Mouse (Mus musculus) left cerebral cortex, postnatal 4 days (tissue): ENCODE data around the gene Ephb2. TPM values are rescaled to one million over a fixed set of nuclear protein-coding genes. Genes with fewer than 3 reads are reported as not detected.

ENCODE experiments used
- DNase-seq: peaks from one replicate; pipeline ENCODE4 v3.0.0-alpha.2; 2022
- intact Hi-C: fragments of 180-260 bp; cut with DNase I; formaldehyde crosslinking; loops from one replicate; pipeline ENCODE4 v1.15.1; 2025
- total RNA-seq, 2 experiments: library from RNA; stranded (reverse); gene quantifications; 2 replicates each; pipeline ENCODE4 v1.2.3; 2021

The Ephb2 gene
- total RNA-seq, 2 experiments from 2014 or later: 73.6 to 75.3 TPM

GRCm38 (mm10) chr4:136770718-136771117, 65.1 kb downstream of the Ephb2 start:
- intact Hi-C loops: no loop called here

GRCm38 (mm10) chr4:136768499-136768898, 67.3 kb downstream of the Ephb2 start:
- intact Hi-C loops: no loop called here
- DNase-seq: no peak

More at GRCm38 (mm10) chr4:136770718-136771117, 65.1 kb downstream of the Ephb2 start:
- DNase-seq: no peak

- intact Hi-C loops: no loop called here
- DNase-seq: no peak
Observed at GRCm38 (mm10) chr4:136765080-136765479, 70.7 kb downstream of the Ephb2 start.

GRCm38 (mm10) chr4:136763349-136763748, 72.4 kb downstream of the Ephb2 start:
- intact Hi-C loops: no loop called here
- no peak for DNase-seq

- DNase-seq: no peak
- intact Hi-C loops: no loop called here
Observed at GRCm38 (mm10) chr4:136761713-136762380, 73.9 kb downstream of the Ephb2 start.

GRCm38 (mm10) chr4:136760882-136761281, 74.9 kb downstream of the Ephb2 start:
- intact Hi-C loops: no loop called here
- DNase-seq: no peak

GRCm38 (mm10) chr4:136757096-136757495, 78.7 kb downstream of the Ephb2 start:
- DNase-seq: no peak

GRCm38 (mm10) chr4:136756486-136756885, 79.3 kb downstream of the Ephb2 start:
- intact Hi-C loops: no loop called here
- no peak for DNase-seq

More at GRCm38 (mm10) chr4:136757096-136757495, 78.7 kb downstream of the Ephb2 start:
- intact Hi-C loops: no loop called here

GRCm38 (mm10) chr4:136755364-136755811, 80.4 kb downstream of the Ephb2 start:
- DNase-seq: peak; percentile 74
- intact Hi-C loops: no loop called here

- no peak for DNase-seq
- intact Hi-C loops: no loop called here
Observed at GRCm38 (mm10) chr4:136754256-136754655, 81.5 kb downstream of the Ephb2 start.

GRCm38 (mm10) chr4:136751355-136752020, 84.3 kb downstream of the Ephb2 start:
- intact Hi-C loops: no loop called here
- DNase-seq: no peak

- intact Hi-C loops: no loop called here
- DNase-seq: peak; percentile 62
Observed at GRCm38 (mm10) chr4:136750578-136751338, 85.0 kb downstream of the Ephb2 start.

- intact Hi-C loops: no loop called here
- no peak for DNase-seq
Observed at GRCm38 (mm10) chr4:136749851-136750577, 85.8 kb downstream of the Ephb2 start.

GRCm38 (mm10) chr4:136749431-136749830, 86.4 kb downstream of the Ephb2 start:
- intact Hi-C loops: no loop called here
- DNase-seq: no peak

- DNase-seq: no peak
Observed at GRCm38 (mm10) chr4:136748842-136749392, 86.9 kb downstream of the Ephb2 start.

GRCm38 (mm10) chr4:136746516-136746915, 89.3 kb downstream of the Ephb2 start:
- intact Hi-C loops: no loop called here
- no peak for DNase-seq

More at GRCm38 (mm10) chr4:136748842-136749392, 86.9 kb downstream of the Ephb2 start:
- intact Hi-C loops: no loop called here

- peak; percentile 81 for DNase-seq
- intact Hi-C loops: no loop called here
Observed at GRCm38 (mm10) chr4:136742677-136743076, 93.1 kb downstream of the Ephb2 start.

GRCm38 (mm10) chr4:136741840-136742239, 93.9 kb downstream of the Ephb2 start:
- no peak for DNase-seq
- intact Hi-C loops: no loop called here

GRCm38 (mm10) chr4:136740963-136741362, 94.8 kb downstream of the Ephb2 start:
- no peak for DNase-seq
- intact Hi-C loops: no loop called here

- intact Hi-C loops: no loop called here
- DNase-seq: no peak
Observed at GRCm38 (mm10) chr4:136739189-136739588, 96.6 kb downstream of the Ephb2 start.
